Mouse (Mus musculus) cerebellum, postnatal 36 days (tissue): Measurements from ENCODE around the gene Mgat5.

Source experiments
- DNase-seq, 2 experiments: peaks; one replicate each; pipeline ENCODE4 v3.0.0; 2021 to 2022; ENCODE audit warnings: mixed read lengths in 2 of 2

Gene Mgat5

GRCm38 (mm10) chr1:127442880-127443877 lies 238.4 kb downstream of the Mgat5 start:
- no peak for DNase-seq

GRCm38 (mm10) chr1:127444836-127445485 lies 240.1 kb downstream of the Mgat5 start:
- DNase-seq, result no peak

- no peak for DNase-seq
Observed at GRCm38 (mm10) chr1:127453397-127453796, 248.6 kb downstream of the Mgat5 start.

- DNase-seq, result peak; percentile 42 to 66
Observed at GRCm38 (mm10) chr1:127459015-127459451, 254.2 kb downstream of the Mgat5 start.

GRCm38 (mm10) chr1:127459576-127459975 lies 254.8 kb downstream of the Mgat5 start:
- no peak for DNase-seq

GRCm38 (mm10) chr1:127461017-127461416 lies 256.2 kb downstream of the Mgat5 start:
- no peak for DNase-seq

GRCm38 (mm10) chr1:127464041-127464440 lies 259.2 kb downstream of the Mgat5 start:
- DNase-seq, result no peak

GRCm38 (mm10) chr1:127465292-127465691 lies 260.5 kb downstream of the Mgat5 start:
- no peak for DNase-seq

GRCm38 (mm10) chr1:127467238-127467637 lies 262.4 kb downstream of the Mgat5 start:
- DNase-seq, result no peak

- no peak for DNase-seq
Observed at GRCm38 (mm10) chr1:127470175-127470574, 265.4 kb downstream of the Mgat5 start.

- no peak for DNase-seq
Observed at GRCm38 (mm10) chr1:127475756-127476155, 270.9 kb downstream of the Mgat5 start.

- DNase-seq, result no peak
Observed at GRCm38 (mm10) chr1:127482911-127483310, 278.1 kb downstream of the Mgat5 start.

GRCm38 (mm10) chr1:127484188-127484587 lies 279.4 kb downstream of the Mgat5 start:
- DNase-seq, result no peak

GRCm38 (mm10) chr1:127484826-127485225 lies 280.0 kb downstream of the Mgat5 start:
- DNase-seq, result peak; percentile 72 to 75

GRCm38 (mm10) chr1:127487161-127487560 lies 282.3 kb downstream of the Mgat5 start:
- peak in 1 of 2 experiments; percentile 53 for DNase-seq

- peak; percentile 69 to 78 for DNase-seq
Observed at GRCm38 (mm10) chr1:127496737-127497543, 292.1 kb downstream of the Mgat5 start.

- no peak for DNase-seq
Observed at GRCm38 (mm10) chr1:127498746-127499145, 293.9 kb downstream of the Mgat5 start.

GRCm38 (mm10) chr1:127500219-127500618 lies 295.4 kb downstream of the Mgat5 start:
- DNase-seq, result peak; percentile 91 to 93

GRCm38 (mm10) chr1:127500701-127501100 lies 295.9 kb downstream of the Mgat5 start:
- DNase-seq, result no peak

GRCm38 (mm10) chr1:127507042-127507650 lies 302.3 kb downstream of the Mgat5 start:
- DNase-seq, result peak; percentile 72 to 73

GRCm38 (mm10) chr1:127508067-127508739 lies 303.4 kb downstream of the Mgat5 start:
- no peak for DNase-seq

GRCm38 (mm10) chr1:127508921-127509320 lies 304.1 kb downstream of the Mgat5 start:
- DNase-seq, result peak; percentile 65 to 72
